Mouse (Mus musculus) cerebellum, adult 2 months (tissue): ENCODE results near the gene Parvb.

ENCODE experiments used
- CTCF ChIP-seq: fragments of 200-500 bp; IDR thresholded peaks from 2 replicates; pipeline ENCODE4 v1.5.1; 2011; ENCODE audit warnings: low read depth, mild to moderate bottlenecking, control low read depth, low read length, moderate library complexity, borderline replicate concordance; ENCODE audit not compliant: insufficient read depth
- POLR2A ChIP-seq: fragments of 200-500 bp; IDR thresholded peaks from 2 replicates; pipeline ENCODE4 v1.6.1; 2011; ENCODE audit warnings: low read length, control low read depth, borderline replicate concordance; ENCODE audit not compliant: insufficient read depth

DNA sequence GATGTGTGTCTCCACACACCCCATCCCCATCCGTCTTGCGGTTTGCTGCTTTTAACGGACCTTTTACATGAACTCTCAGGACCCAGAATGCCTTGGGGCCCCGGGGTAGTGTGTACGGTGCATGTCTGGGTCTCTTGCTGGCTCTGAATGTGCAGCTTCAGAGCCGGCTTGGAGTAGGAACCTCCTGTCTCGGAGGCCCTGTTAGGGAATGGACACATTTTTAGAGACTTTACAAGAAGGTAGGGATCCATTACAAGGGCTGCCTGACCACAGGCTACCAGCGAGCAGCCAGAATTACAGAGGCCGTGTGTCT, 81.7 kb downstream of the Parvb start:
- TF ChIP-seq CTCF (no peak), POLR2A (no peak)
